Mouse (Mus musculus) forelimb bud, embryonic 11.5 days (tissue): ENCODE data around the gene Gm3512.
"Not testable (repeated sequence)": the region's sequence is repeated elsewhere in the genome, so short reads cannot be mapped to it uniquely, and the experiment has no call there.

Experiments
- DNase-seq: peaks from one replicate; pipeline ENCODE4 v3.0.0-alpha.2; 2012; ENCODE audit warnings: low read depth, low spot score

Gene Gm3512

GRCm38 (mm10) chr14:7174483-7174971, at the start of gene Gm3512:
TSS of gene Gm3512 (minus strand) at chr14:7174533.
- DNase-seq, result not testable (repeated sequence)

- peak; percentile 3 for DNase-seq
Measured at GRCm38 (mm10) chr14:7200070-7200469, 25.7 kb upstream of the Gm3512 start.

DNA sequence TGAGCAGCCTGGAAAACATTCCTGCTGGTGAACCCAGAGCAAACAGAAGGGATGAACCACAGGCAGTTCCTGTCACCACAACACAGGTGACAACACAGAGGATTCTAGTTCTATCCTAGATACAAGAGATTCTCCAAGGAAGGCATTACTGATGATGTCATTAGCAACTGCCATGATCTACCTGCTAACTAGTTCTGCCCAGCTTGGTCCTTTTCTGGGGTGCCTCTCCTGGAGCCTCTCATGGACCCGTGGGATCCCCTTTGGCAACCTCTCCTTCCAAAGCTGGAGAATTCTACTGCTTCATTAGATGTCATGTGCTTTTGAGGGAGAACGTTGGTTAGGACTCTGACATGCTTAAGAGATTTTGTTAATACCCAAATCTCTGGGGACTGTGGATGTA, 20.1 kb upstream of the Gm3512 start, which contains the start of gene Gm16434:
Gm16434 (minus strand) TSS at position 101 of the 400 bp plus-strand sequence.
- DNase-seq, result not testable (repeated sequence)

GRCm38 (mm10) chr14:7125312-7125711, 49.0 kb downstream of the Gm3512 start, which contains the start of gene Gm6676:
TSS of gene Gm6676 (minus strand) at chr14:7125412.
- not testable (repeated sequence) for DNase-seq

- DNase-seq, result not testable (repeated sequence)
Measured at GRCm38 (mm10) chr14:7105124-7105802, 69.1 kb downstream of the Gm3512 start.
